Mouse (Mus musculus): ENCODE data around the gene Dpep2nb. TPM values are rescaled to one million over a fixed set of nuclear protein-coding genes. Genes with fewer than 3 reads are reported as not detected.

Gene Dpep2nb
- polyA plus RNA-seq, 1 experiment from 2014 or later, result not detected

DNA sequence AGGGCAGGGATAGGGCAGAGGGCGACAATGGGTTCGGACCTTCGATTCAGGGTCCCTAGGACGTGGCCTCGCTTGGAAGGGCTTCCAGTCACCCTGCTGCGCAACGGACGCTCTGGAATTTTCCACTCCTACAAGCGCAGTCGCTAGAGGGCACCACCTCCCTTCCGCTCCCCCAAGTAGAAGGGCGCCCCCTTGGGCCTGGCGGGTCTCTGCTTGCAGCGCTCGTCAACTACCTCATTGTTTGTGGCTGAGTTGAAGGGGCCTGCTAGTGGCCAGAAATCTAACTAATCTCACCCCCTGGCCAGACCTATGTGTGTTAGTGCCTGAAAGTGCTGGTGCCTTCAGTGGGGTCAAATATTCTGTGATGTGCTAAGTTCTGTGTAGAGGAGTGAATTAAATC, 26.4 kb downstream of the Dpep2nb start, which contains the start of gene Dpep3:
TSS of gene Dpep3 (minus strand) at position 105 of the 400 bp plus-strand sequence.
- Histone ChIP-seq H3K4me3 (ENCODE audit: low read depth, low read length) (no peak within 1 kb of the TSS), H3K4me1 (ENCODE audit: control insufficient read depth, insufficient read depth, low read length) (no peaks in the 10 kb centered on the region), H3K27ac (replicated peaks; ENCODE audit: low read depth, low read length) (no peak within 1 kb of the TSS), H3K36me3 (ENCODE audit: control insufficient read depth, insufficient read depth, low read length) (no peaks in the 10 kb centered on the region), H3K4me2 (ENCODE audit: low read depth, severe bottlenecking) (no peak within 1 kb of the TSS), H3K9ac (ENCODE audit: low read length) (no peak within 1 kb of the TSS), H3K27me3 (ENCODE audit: control insufficient read depth, insufficient read depth, low read length) (no peaks in the 10 kb centered on the region), H3K9me3 (ENCODE audit: control insufficient read depth, low read length) (no peaks in the 10 kb centered on the region)
- DNase-seq (ENCODE audit: low spot score) (no peak), ATAC-seq (ENCODE audit: insufficient number of reproducible peaks, low FRiP score, low TSS enrichment, low read depth) (no peak)
- 94% methylated on average over 15 of the region's 15 CpGs for WGBS

DNA sequence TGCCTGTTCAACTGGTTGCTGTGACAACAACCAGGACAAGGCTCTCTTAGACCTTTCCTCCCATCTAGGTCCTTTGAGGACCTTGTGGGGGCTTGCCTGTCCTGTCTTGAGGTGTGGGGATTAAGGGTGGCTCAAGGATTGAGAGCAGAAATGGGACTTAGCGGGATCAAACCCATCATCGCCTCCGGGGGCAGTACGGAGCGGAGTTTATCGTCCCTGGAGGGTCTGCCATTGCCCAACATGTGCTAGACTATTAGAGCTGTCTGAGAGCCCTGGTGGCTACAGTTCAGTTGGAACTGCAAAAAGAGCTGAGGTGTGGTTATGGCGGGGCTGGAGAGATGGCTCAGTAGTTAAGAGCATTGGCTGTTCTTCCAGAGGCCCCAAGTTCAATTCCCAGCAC, 30.4 kb downstream of the Dpep2nb start:
- H3K4me1 ChIP-seq (ENCODE audit: control insufficient read depth, insufficient read depth, low read length), result no peaks in the 10 kb centered on the region
- WGBS, result 66% methylated on average over 7 of the region's 7 CpGs
- no peaks in the 10 kb centered on the region for H3K27me3 ChIP-seq (ENCODE audit: control insufficient read depth, insufficient read depth, low read length)
- no peaks in the 10 kb centered on the region for H3K9me3 ChIP-seq (ENCODE audit: control insufficient read depth, low read length)
- H3K36me3 ChIP-seq (ENCODE audit: control insufficient read depth, insufficient read depth, low read length), result no peaks in the 10 kb centered on the region
- ATAC-seq (ENCODE audit: insufficient number of reproducible peaks, low FRiP score, low TSS enrichment, low read depth), result no peak
- H3K4me2 ChIP-seq (ENCODE audit: low read depth, severe bottlenecking), result no peak overlapping the region
- no peak for DNase-seq (ENCODE audit: low spot score)
- H3K9ac ChIP-seq (ENCODE audit: low read length), result no peak overlapping the region
- no peak overlapping the region for H3K27ac ChIP-seq (replicated peaks; ENCODE audit: low read depth, low read length)
- H3K4me3 ChIP-seq (ENCODE audit: low read depth, low read length), result no peak overlapping the region

DNA sequence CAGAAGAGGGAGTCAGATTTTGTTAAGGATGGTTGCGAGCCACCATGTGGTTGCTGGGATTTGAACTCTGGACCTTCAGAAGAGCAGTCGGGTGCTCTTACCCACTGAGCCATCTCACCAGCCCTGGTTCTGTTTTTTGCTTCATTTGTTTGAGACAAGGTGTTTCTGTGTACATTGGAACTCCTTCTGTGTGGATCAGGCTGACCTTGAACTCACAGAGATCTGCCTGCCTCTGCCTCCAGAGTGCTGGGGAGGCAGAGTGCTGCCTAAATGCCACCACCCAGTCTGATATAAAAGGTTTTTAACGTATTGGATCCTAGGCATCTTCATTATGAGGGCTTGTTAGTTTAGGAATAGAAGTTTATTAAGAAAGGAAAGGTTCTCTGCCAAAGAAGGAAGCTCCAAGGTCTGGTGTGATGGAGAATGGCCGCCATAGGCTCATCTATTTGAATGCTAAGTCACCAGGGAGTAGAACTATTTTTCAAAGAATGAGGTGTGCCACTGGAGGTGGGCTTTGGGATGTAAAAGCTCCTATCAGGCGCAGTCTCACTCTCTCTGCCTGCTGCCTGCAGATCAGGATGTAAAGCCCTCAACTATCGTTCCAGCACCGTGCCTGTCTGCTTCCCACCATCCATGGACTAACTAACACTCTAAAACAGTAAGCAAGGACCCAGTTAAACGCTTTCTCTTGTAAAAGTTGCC, 34.6 kb downstream of the Dpep2nb start:
- DNase-seq (ENCODE audit: low spot score), result no peak
- Histone ChIP-seq H3K27me3 (ENCODE audit: control insufficient read depth, insufficient read depth, low read length) (no peaks in the 10 kb centered on the region), H3K9ac (ENCODE audit: low read length) (no peak overlapping the region), H3K4me2 (ENCODE audit: low read depth, severe bottlenecking) (no peak overlapping the region), H3K4me1 (ENCODE audit: control insufficient read depth, insufficient read depth, low read length) (peaks cover 8% of the 10 kb centered on the region; the same call in 1 of the 2 replicates), H3K36me3 (ENCODE audit: control insufficient read depth, insufficient read depth, low read length) (no peaks in the 10 kb centered on the region), H3K9me3 (ENCODE audit: control insufficient read depth, low read length) (no peaks in the 10 kb centered on the region), H3K27ac (replicated peaks; ENCODE audit: low read depth, low read length) (no peak overlapping the region), H3K4me3 (ENCODE audit: low read depth, low read length) (no peak overlapping the region)
- 73% methylated on average over 8 of the region's 8 CpGs for WGBS
- no peak for ATAC-seq (ENCODE audit: insufficient number of reproducible peaks, low FRiP score, low TSS enrichment, low read depth)

- Histone ChIP-seq H3K4me1 (ENCODE audit: control insufficient read depth, insufficient read depth, low read length) (peaks cover 13% of the 10 kb centered on the region), H3K27ac (replicated peaks; ENCODE audit: low read depth, low read length) (no peak overlapping the region), H3K36me3 (ENCODE audit: control insufficient read depth, insufficient read depth, low read length) (no peaks in the 10 kb centered on the region), H3K9me3 (ENCODE audit: control insufficient read depth, low read length) (no peaks in the 10 kb centered on the region), H3K4me2 (ENCODE audit: low read depth, severe bottlenecking) (no peak overlapping the region), H3K4me3 (ENCODE audit: low read depth, low read length) (no peak overlapping the region), H3K27me3 (ENCODE audit: control insufficient read depth, insufficient read depth, low read length) (no peaks in the 10 kb centered on the region), H3K9ac (ENCODE audit: low read length) (no peak overlapping the region)
- DNase-seq (ENCODE audit: low spot score) (no peak), ATAC-seq (ENCODE audit: insufficient number of reproducible peaks, low FRiP score, low TSS enrichment, low read depth) (no peak)
- WGBS, result 71% methylated on average over 1 of the region's 1 CpGs
Measured at GRCm38 (mm10) chr8:105969367-105969766, 36.4 kb downstream of the Dpep2nb start.

DNA sequence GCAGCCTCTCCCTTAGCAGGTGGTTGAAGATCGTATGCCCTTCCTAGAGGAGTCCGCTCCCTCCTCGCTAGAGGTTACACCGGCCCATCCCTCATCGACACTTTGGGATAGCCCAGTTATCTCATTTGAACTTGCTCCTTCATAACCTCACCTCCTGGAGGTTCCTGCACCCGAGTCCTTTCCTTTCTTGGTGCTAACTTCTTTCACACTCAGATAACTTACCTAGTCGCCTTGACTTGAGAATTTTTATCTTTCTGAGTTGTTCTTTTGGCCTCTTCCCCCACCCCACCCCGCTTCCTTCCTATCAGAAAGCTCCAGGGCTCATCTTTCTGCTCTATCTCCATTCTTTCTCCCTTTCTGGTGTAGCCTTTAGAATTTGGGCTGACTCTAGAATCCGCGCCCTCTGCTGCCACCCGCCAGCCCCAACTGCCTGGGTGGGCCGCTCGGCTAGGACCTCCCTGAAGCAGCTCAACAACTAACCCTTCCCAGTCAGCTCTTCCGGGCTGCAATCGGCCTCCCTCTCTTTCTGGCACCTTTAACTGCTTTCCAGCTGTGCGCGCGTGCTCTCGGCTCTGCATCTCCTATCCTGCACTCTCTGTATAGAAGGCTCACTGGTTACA, 39.0 kb downstream of the Dpep2nb start:
- Histone ChIP-seq H3K27ac (replicated peaks; ENCODE audit: low read depth, low read length) (no peak overlapping the region), H3K4me1 (ENCODE audit: control insufficient read depth, insufficient read depth, low read length) (peaks cover 16% of the 10 kb centered on the region), H3K9ac (ENCODE audit: low read length) (no peak overlapping the region), H3K9me3 (ENCODE audit: control insufficient read depth, low read length) (no peaks in the 10 kb centered on the region), H3K27me3 (ENCODE audit: control insufficient read depth, insufficient read depth, low read length) (no peaks in the 10 kb centered on the region), H3K4me3 (ENCODE audit: low read depth, low read length) (no peak overlapping the region; the same call in 1 of the 2 replicates), H3K4me2 (ENCODE audit: low read depth, severe bottlenecking) (peak overlapping the region; percentile 37), H3K36me3 (ENCODE audit: control insufficient read depth, insufficient read depth, low read length) (no peaks in the 10 kb centered on the region)
- WGBS, result 4% methylated on average over 19 of the region's 19 CpGs
- DNase-seq (ENCODE audit: low spot score) (peak; percentile 76), ATAC-seq (ENCODE audit: insufficient number of reproducible peaks, low FRiP score, low TSS enrichment, low read depth) (no peak)

DNA sequence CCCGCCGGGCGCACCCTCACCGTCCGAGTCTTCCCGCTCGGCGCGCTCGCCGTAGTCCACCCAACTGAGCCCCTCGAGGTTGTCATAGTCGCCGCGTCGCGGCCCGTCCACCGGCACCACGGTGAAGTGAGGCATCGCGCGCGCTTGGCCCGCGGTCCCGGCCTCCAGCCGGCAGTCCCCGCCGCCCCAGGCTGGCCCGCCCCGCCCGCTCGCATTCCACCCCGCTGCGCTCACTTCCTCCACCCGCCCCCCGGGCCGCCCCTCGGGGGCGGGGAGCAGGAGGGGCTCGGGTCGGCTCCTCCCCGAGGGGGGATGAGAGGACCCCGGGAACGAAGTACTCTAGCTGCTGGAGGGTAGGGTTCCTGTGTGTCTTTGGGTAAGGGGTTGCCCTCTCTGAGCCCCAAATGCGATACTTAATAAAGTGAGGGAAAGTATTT, 39.9 kb downstream of the Dpep2nb start, which contains the start of gene Slc12a4:
TSS of gene Slc12a4 (minus strand) at position 193 of the 437 bp plus-strand sequence.
- Histone ChIP-seq H3K9me3 (ENCODE audit: control insufficient read depth, low read length) (no peaks in the 10 kb centered on the region), H3K36me3 (ENCODE audit: control insufficient read depth, insufficient read depth, low read length) (no peaks in the 10 kb centered on the region), H3K4me1 (ENCODE audit: control insufficient read depth, insufficient read depth, low read length) (peaks cover 16% of the 10 kb centered on the region), H3K4me3 (ENCODE audit: low read depth, low read length) (peak within 1 kb of the TSS; percentile 81), H3K4me2 (ENCODE audit: low read depth, severe bottlenecking) (peak within 1 kb of the TSS; percentile 81), H3K9ac (ENCODE audit: low read length) (peak within 1 kb of the TSS; percentile 80), H3K27ac (replicated peaks; ENCODE audit: low read depth, low read length) (peak within 1 kb of the TSS; percentile 59; the same call in 1 of the 2 replicates), H3K27me3 (ENCODE audit: control insufficient read depth, insufficient read depth, low read length) (no peaks in the 10 kb centered on the region)
- ATAC-seq (ENCODE audit: insufficient number of reproducible peaks, low FRiP score, low TSS enrichment, low read depth) (peak; percentile 82), DNase-seq (ENCODE audit: low spot score) (peak; percentile 87)
- under 1% methylated on average over 47 of the region's 47 CpGs for WGBS

DNA sequence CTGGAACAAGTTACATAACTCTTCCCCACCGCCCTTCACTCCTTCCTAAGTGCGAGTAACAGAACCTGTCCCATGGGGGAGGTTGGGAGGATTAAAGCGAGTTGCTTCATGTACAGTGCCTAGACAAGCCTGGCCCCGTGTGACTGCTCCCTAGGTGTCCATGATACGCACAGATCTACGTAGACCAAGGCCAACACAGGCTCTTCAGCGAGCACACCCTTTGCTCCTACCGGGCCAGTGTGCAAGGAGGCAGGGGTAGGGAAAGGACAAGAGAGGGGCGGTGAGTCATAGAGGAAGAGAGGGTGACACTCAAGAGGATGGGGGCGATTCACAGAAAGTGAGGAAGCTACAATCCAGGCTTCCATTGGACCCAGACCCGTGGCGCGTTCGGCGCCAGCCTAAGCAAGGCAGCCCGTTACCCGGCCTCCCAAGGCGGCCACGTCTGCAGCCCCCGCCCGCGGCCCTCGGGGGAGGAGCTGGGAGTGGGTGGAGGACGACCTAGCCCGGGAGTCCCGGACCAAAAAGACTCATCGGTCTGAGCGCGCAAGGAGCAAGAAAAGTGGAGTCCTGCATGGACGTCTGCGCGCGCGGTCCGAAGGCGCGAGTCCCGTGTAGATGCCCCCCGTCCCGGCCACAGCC, 40.4 kb downstream of the Dpep2nb start:
- H3K4me2 ChIP-seq (ENCODE audit: low read depth, severe bottlenecking), result peak overlapping the region; percentile 81
- H3K4me3 ChIP-seq (ENCODE audit: low read depth, low read length), result peak overlapping the region; percentile 81
- no peaks in the 10 kb centered on the region for H3K27me3 ChIP-seq (ENCODE audit: control insufficient read depth, insufficient read depth, low read length)
- ATAC-seq (ENCODE audit: insufficient number of reproducible peaks, low FRiP score, low TSS enrichment, low read depth) (peak; percentile 37), DNase-seq (ENCODE audit: low spot score) (peak; percentile 74)
- 2% methylated on average over 40 of the region's 40 CpGs for whole genome bisulfite sequencing
- H3K27ac ChIP-seq (replicated peaks; ENCODE audit: low read depth, low read length), result peak overlapping the region; percentile 59; the same call in 1 of the 2 replicates
- H3K9me3 ChIP-seq (ENCODE audit: control insufficient read depth, low read length), result no peaks in the 10 kb centered on the region
- peaks cover 16% of the 10 kb centered on the region for H3K4me1 ChIP-seq (ENCODE audit: control insufficient read depth, insufficient read depth, low read length)
- no peaks in the 10 kb centered on the region for H3K36me3 ChIP-seq (ENCODE audit: control insufficient read depth, insufficient read depth, low read length)
- peak overlapping the region; percentile 80 for H3K9ac ChIP-seq (ENCODE audit: low read length)

DNA sequence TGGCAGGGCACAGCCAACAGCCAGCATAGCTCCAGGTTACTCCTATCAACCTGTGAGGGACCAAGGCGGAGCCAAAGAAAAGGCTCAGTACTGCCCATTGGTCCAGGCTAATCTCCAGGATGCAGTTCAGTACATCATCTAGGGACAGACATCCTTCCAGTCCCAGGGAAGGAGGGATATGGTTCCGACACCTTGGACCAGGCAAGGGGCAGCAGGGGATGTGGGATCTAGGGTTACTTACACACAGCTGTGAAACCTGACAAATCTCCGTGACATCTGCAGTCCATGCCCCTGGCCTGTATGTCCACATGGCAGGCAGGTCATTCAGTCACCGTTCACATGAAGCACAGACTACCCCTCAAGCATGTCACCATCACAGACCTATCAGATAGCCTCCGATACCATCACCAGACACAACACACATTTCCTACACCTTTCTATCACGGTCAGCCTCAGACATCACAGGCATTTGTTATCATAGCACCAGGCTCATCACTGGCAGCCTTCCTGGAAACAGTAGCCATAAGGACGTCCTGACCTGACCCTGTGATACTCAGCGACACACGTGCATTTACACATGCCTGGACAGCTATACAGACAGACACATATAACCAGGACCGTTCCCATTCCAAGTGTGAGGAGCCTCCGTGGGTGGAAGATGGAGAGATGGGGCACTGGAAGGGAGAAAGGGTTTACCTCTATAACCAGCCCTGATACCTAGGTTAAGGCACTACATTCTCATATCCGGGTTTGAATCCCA, 41.1 kb downstream of the Dpep2nb start:
- Histone ChIP-seq H3K4me1 (ENCODE audit: control insufficient read depth, insufficient read depth, low read length) (peaks cover 16% of the 10 kb centered on the region), H3K27me3 (ENCODE audit: control insufficient read depth, insufficient read depth, low read length) (no peaks in the 10 kb centered on the region), H3K4me3 (ENCODE audit: low read depth, low read length) (peak overlapping the region; percentile 81), H3K36me3 (ENCODE audit: control insufficient read depth, insufficient read depth, low read length) (no peaks in the 10 kb centered on the region), H3K4me2 (ENCODE audit: low read depth, severe bottlenecking) (peak overlapping the region; percentile 81), H3K27ac (replicated peaks; ENCODE audit: low read depth, low read length) (no peak overlapping the region), H3K9me3 (ENCODE audit: control insufficient read depth, low read length) (no peaks in the 10 kb centered on the region), H3K9ac (ENCODE audit: low read length) (no peak overlapping the region; the same call in 1 of the 2 replicates)
- DNase-seq (ENCODE audit: low spot score) (no peak), ATAC-seq (ENCODE audit: insufficient number of reproducible peaks, low FRiP score, low TSS enrichment, low read depth) (no peak; the same call in 1 of the 2 replicates)
- 61% methylated on average over 12 of the region's 12 CpGs for WGBS

All from limb, embryonic 11.5 days (tissue).